Mouse (Mus musculus): ENCODE results near the gene Sdha.

Sdha gene

GRCm38 (mm10) chr13:74349566-74350434 lies at the start of gene Sdha, which contains the start of gene Ccdc127:
TSS of gene Sdha (minus strand) at chr13:74350280.
TSS of gene Ccdc127 (plus strand) at chr13:74350309.
- DNase-seq, result peak; percentile 98

GRCm38 (mm10) chr13:74399298-74399839 lies 49.3 kb upstream of the Sdha start, which contains the start of gene Ftl1-ps1:
TSS of gene Ftl1-ps1 (plus strand) at chr13:74399694.
- DNase-seq, result no peak

GRCm38 (mm10) chr13:74391156-74391555 lies 41.1 kb upstream of the Sdha start:
- no peak for DNase-seq

- peak; percentile 39 for DNase-seq
Observed at GRCm38 (mm10) chr13:74390371-74390990, 40.4 kb upstream of the Sdha start, which contains the start of gene Zfp72. TSS of gene Zfp72 (minus strand) at chr13:74390836.

GRCm38 (mm10) chr13:74389730-74390129 lies 39.6 kb upstream of the Sdha start:
- DNase-seq, result no peak

GRCm38 (mm10) chr13:74382289-74382688 lies 32.2 kb upstream of the Sdha start:
- no peak for DNase-seq

GRCm38 (mm10) chr13:74381533-74382276 lies 31.6 kb upstream of the Sdha start:
- no peak for DNase-seq

GRCm38 (mm10) chr13:74363859-74364235 lies 13.8 kb upstream of the Sdha start, which contains the start of gene Lrrc14b:
TSS of gene Lrrc14b (minus strand) at chr13:74364005.
- no peak for DNase-seq

GRCm38 (mm10) chr13:74363176-74363858 lies 13.2 kb upstream of the Sdha start:
- no peak for DNase-seq

- DNase-seq, result no peak
Observed at GRCm38 (mm10) chr13:74362218-74362617, 12.1 kb upstream of the Sdha start.

- DNase-seq, result no peak
Observed at GRCm38 (mm10) chr13:74356491-74356890, 6.4 kb upstream of the Sdha start.

- peak; percentile 47 for DNase-seq
Observed at GRCm38 (mm10) chr13:74350435-74350906, 391 bp upstream of the Sdha start.

- peak; percentile 19 for DNase-seq
Observed at GRCm38 (mm10) chr13:74341036-74341435, 9.0 kb downstream of the Sdha start.

- DNase-seq, result no peak
Observed at GRCm38 (mm10) chr13:74329321-74329720, 20.8 kb downstream of the Sdha start.

- DNase-seq, result peak; percentile 97
Observed at GRCm38 (mm10) chr13:74317170-74317849, 32.8 kb downstream of the Sdha start, which contains the start of gene Pdcd6. TSS of gene Pdcd6 (minus strand) at chr13:74317580.

GRCm38 (mm10) chr13:74316789-74317169 lies 33.3 kb downstream of the Sdha start:
- DNase-seq, result peak; percentile 22

- no peak for DNase-seq
Observed at GRCm38 (mm10) chr13:74316386-74316785, 33.7 kb downstream of the Sdha start.

GRCm38 (mm10) chr13:74314616-74315015 lies 35.5 kb downstream of the Sdha start:
- DNase-seq, result no peak

- DNase-seq, result no peak
Observed at GRCm38 (mm10) chr13:74305780-74306179, 44.3 kb downstream of the Sdha start.

GRCm38 (mm10) chr13:74305380-74305779 lies 44.7 kb downstream of the Sdha start:
- DNase-seq, result no peak

Data from liver (tissue).